Mouse (Mus musculus) CD8-positive naive resting alpha-beta T cell, adult 2 months (primary cell): ENCODE results near the gene Tenm3.

Experiments
- DNase-seq, 2 experiments: peaks; one replicate each; pipeline ENCODE4 v3.0.0; 2022; ENCODE audit warnings: low read depth in 2 of 2, low spot score in 2 of 2

The Tenm3 gene

GRCm38 (mm10) chr8:48467633-48468032, 376.1 kb downstream of the Tenm3 start:
- DNase-seq: no peak

- DNase-seq: no peak
These were observed 385.4 kb downstream of the Tenm3 start for GRCm38 (mm10) chr8:48458373-48458772.

- DNase-seq: no peak
These were observed 387.2 kb downstream of the Tenm3 start for GRCm38 (mm10) chr8:48456328-48457124.

GRCm38 (mm10) chr8:48451247-48451635, 392.5 kb downstream of the Tenm3 start:
- no peak for DNase-seq

- DNase-seq: no peak
These were observed 393.1 kb downstream of the Tenm3 start for GRCm38 (mm10) chr8:48450397-48451246.

- DNase-seq: no peak
These were observed 394.1 kb downstream of the Tenm3 start for GRCm38 (mm10) chr8:48449625-48450024.

GRCm38 (mm10) chr8:48445690-48446089, 398.1 kb downstream of the Tenm3 start:
- DNase-seq: no peak

- no peak for DNase-seq
These were observed 404.3 kb downstream of the Tenm3 start for GRCm38 (mm10) chr8:48439491-48439890.

GRCm38 (mm10) chr8:48437523-48438207, 406.1 kb downstream of the Tenm3 start:
- DNase-seq: no peak

- peak; percentile 53 to 61 for DNase-seq
These were observed 418.6 kb downstream of the Tenm3 start for GRCm38 (mm10) chr8:48425101-48425500.

GRCm38 (mm10) chr8:48417714-48418113, 426.0 kb downstream of the Tenm3 start:
- no peak for DNase-seq

- no peak for DNase-seq
These were observed 432.8 kb downstream of the Tenm3 start for GRCm38 (mm10) chr8:48410916-48411315.

GRCm38 (mm10) chr8:48400572-48400972, 443.2 kb downstream of the Tenm3 start:
- DNase-seq: no peak

- no peak for DNase-seq
These were observed 457.9 kb downstream of the Tenm3 start for GRCm38 (mm10) chr8:48385833-48386232.

- DNase-seq: no peak
These were observed 463.7 kb downstream of the Tenm3 start for GRCm38 (mm10) chr8:48380035-48380434.

- no peak for DNase-seq
These were observed 467.0 kb downstream of the Tenm3 start for GRCm38 (mm10) chr8:48376774-48377173.

GRCm38 (mm10) chr8:48375183-48375582, 468.6 kb downstream of the Tenm3 start:
- no peak for DNase-seq

GRCm38 (mm10) chr8:48373404-48373803, 470.3 kb downstream of the Tenm3 start:
- no peak for DNase-seq

GRCm38 (mm10) chr8:48367164-48367563, 476.6 kb downstream of the Tenm3 start:
- no peak for DNase-seq

GRCm38 (mm10) chr8:48356849-48357248, 486.9 kb downstream of the Tenm3 start:
- DNase-seq: no peak

GRCm38 (mm10) chr8:48353458-48353857, 490.3 kb downstream of the Tenm3 start:
- no peak for DNase-seq

- DNase-seq: no peak
These were observed 494.9 kb downstream of the Tenm3 start for GRCm38 (mm10) chr8:48348901-48349300.
